In the genomic region with DNA sequence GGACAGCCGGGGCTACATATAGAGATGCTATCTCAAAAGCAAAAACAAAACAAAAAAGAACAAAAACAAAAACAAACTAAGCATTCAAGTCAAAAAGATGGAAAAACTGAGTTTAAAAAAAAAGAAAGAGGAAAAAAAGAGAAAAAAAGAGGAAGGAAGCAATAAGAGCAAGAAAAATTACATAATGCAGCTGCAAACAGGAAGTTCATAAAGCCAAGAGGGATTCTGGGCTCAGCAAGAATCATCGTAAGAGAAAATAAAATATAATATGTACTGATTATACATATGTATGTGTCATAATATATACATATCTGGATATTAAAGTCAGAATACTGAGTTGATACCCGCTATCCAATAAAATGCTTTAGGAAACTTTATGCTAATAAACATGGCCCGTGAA, we compare ENCODE assay signal across 35 mouse cellular contexts.
"Had no signal": no experiment of that assay in that cellular context is flagged by ENCODE, and none has a peak within 500 bp of the region (broad histone marks: within the 10 kb centered on the region; RNA-seq: fewer than 3 reads in every experiment).

No protein-coding gene starts in this region.

- H3K4me1 ChIP-seq: intestine, embryonic 15.5 days had no signal

- H3K27ac ChIP-seq: heart, embryonic 13.5 days; heart, embryonic 15.5 days; hindbrain, embryonic 10.5 days; hindbrain, embryonic 12.5 days; hindbrain, embryonic 13.5 days; hindbrain, embryonic 14.5 days; hindbrain, embryonic 15.5 days; hindbrain, postnatal 0 days; intestine, embryonic 15.5 days; kidney, embryonic 15.5 days; kidney, postnatal 0 days; layer of hippocampus, adult 2 months; left cerebral cortex, adult 2 months had no signal

- ATAC-seq: hindbrain, embryonic 16.5 days; hindbrain, postnatal 0 days; inflammation-experienced regulatory T-cells, adult 6 months; intestine, embryonic 15.5 days; intestine, embryonic 16.5 days; intestine, postnatal 0 days had no signal

- H3K36me3 ChIP-seq: heart, embryonic 15.5 days; hindbrain, embryonic 15.5 days; intestine, embryonic 15.5 days; kidney, embryonic 15.5 days had no signal

- H3K4me3 ChIP-seq: heart, embryonic 12.5 days; heart, embryonic 13.5 days; heart, embryonic 15.5 days; hindbrain, embryonic 10.5 days; hindbrain, embryonic 12.5 days; hindbrain, embryonic 13.5 days; hindbrain, embryonic 15.5 days; intestine, embryonic 15.5 days; kidney, embryonic 15.5 days; layer of hippocampus, adult 2 months; left cerebral cortex, adult 2 months had no signal

- H3K27me3 ChIP-seq: heart, embryonic 12.5 days; heart, embryonic 13.5 days; heart, embryonic 15.5 days; hindbrain, embryonic 12.5 days; hindbrain, embryonic 13.5 days; hindbrain, embryonic 15.5 days; intestine, embryonic 15.5 days; kidney, embryonic 15.5 days had no signal

- H3K9me3 ChIP-seq: heart, embryonic 12.5 days; heart, embryonic 13.5 days; heart, embryonic 15.5 days; hindbrain, embryonic 10.5 days; hindbrain, embryonic 12.5 days; hindbrain, embryonic 13.5 days; hindbrain, embryonic 15.5 days; intestine, embryonic 15.5 days; kidney, embryonic 15.5 days had no signal

- H3K4me2 ChIP-seq: heart, embryonic 11.5 days; heart, embryonic 12.5 days; heart, embryonic 13.5 days; heart, embryonic 15.5 days; hindbrain, embryonic 12.5 days; hindbrain, embryonic 13.5 days; hindbrain, embryonic 14.5 days; hindbrain, embryonic 15.5 days; intestine, embryonic 15.5 days; kidney, embryonic 15.5 days had no signal

- DNase-seq: heart, postnatal 10 days; heart, postnatal 14 days; heart, postnatal 36 days; heart, postnatal 4 days; kidney, adult 11 months; kidney, adult 18-20 months; kidney, adult 2 months; kidney, adult 8-10 months; kidney, adult 9 months; kidney, postnatal 10 days; kidney, postnatal 14 days; kidney, postnatal 25 days; kidney, postnatal 36 days; kidney, postnatal 4 days; layer of hippocampus, adult 9-11 months; layer of hippocampus, postnatal 36 days had no signal

- H3K9ac ChIP-seq: heart, embryonic 12.5 days; heart, embryonic 13.5 days; heart, embryonic 15.5 days; hindbrain, embryonic 12.5 days; hindbrain, embryonic 13.5 days; hindbrain, embryonic 14.5 days; hindbrain, embryonic 15.5 days; intestine, embryonic 15.5 days; kidney, embryonic 15.5 days had no signal
